Mouse (Mus musculus) forebrain, embryonic 13.5 days (tissue): Measurements from ENCODE around the gene Klhl42. TPM values are rescaled to one million over a fixed set of nuclear protein-coding genes. Genes with fewer than 3 reads are reported as not detected.

Experiments used
- ATAC-seq: fragments of 200-750 bp; cut with Nextera tagmentation; 2 replicates; pipeline ENCODE4 v1.8.0; 2017
- H3K27ac ChIP-seq: fragments of 300-500 bp; sonication (generic); 2 replicates; pipeline ENCODE4 v1.5.1; 2015; ENCODE audit warnings: inconsistent platforms, mild to moderate bottlenecking, moderate library complexity
- H3K27me3 ChIP-seq: fragments of 300-500 bp; sonication (generic); 2 replicates; pipeline ENCODE4 v1.6.1; 2015; ENCODE audit warnings: mild to moderate bottlenecking, inconsistent platforms
- H3K36me3 ChIP-seq: fragments of 300-500 bp; sonication (generic); 2 replicates; pipeline ENCODE4 v1.6.1; 2015; ENCODE audit warnings: mild to moderate bottlenecking, inconsistent platforms; ENCODE audit not compliant: poor library complexity, severe bottlenecking
- H3K4me1 ChIP-seq: fragments of 300-500 bp; sonication (generic); 2 replicates; pipeline ENCODE4 v1.6.1; 2015; ENCODE audit warnings: inconsistent platforms
- H3K4me2 ChIP-seq: fragments of 300-500 bp; sonication (generic); 2 replicates; pipeline ENCODE4 v1.6.1; 2015; ENCODE audit warnings: inconsistent platforms, mild to moderate bottlenecking, moderate library complexity
- H3K4me3 ChIP-seq: fragments of 300-500 bp; sonication (generic); 2 replicates; pipeline ENCODE4 v1.5.1; 2015; ENCODE audit warnings: mild to moderate bottlenecking, inconsistent platforms
- H3K9ac ChIP-seq: fragments of 300-500 bp; sonication (generic); 2 replicates; pipeline ENCODE4 v1.6.1; 2015; ENCODE audit warnings: mild to moderate bottlenecking, inconsistent platforms
- H3K9me3 ChIP-seq: fragments of 300-500 bp; sonication (generic); replicated peaks from 2 replicates; pipeline ENCODE4 v1.6.1; 2016; ENCODE audit warnings: inconsistent platforms
- WGBS: fragments of 180-500 bp; shearing (Covaris S2); methylation state at CpG from one replicate; pipeline ENCODE4 v1.1.7; 2015; 5-methylcytosine and 5-hydroxymethylcytosine counted together
- polyA plus RNA-seq: library from polyadenylated mRNA; unstranded; fragments of >200 nt; fragmentation: Nextera tagmentation; extraction: Ambion mirVana; gene quantifications from 2 replicates; pipeline ENCODE4 v1.2.1, GENCODE M21; 2015

The Klhl42 gene
- polyA plus RNA-seq, 1 experiment from 2014 or later: 4.0 TPM

DNA sequence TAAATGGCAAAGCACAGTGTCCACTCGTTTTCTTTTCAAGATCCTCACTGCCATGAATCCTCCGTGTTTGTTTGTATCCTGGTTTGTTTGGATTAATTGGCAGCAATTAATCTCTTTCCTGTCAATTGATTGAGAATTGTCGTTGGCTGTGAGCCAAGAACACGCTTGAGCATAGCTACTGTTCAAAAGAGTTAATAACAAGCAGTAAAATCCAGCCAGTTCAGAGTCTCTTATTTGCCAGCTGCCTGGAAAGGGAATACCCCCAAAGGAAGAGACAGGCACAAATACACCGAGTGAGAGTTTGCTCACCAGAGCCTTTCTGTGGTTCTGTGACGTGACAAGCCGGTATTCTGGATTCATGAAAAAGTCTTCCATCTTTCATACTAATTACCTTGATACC is 29.1 kb upstream of the Klhl42 start:
- H3K27ac ChIP-seq: peak overlapping the region; percentile 61
- peak; percentile 75 for ATAC-seq

GRCm38 (mm10) chr6:147062694-147063093 is 28.5 kb upstream of the Klhl42 start:
- Histone ChIP-seq H3K27ac (0 out of 2 replicates have a peak overlapping the region, but pooled peaks have one; percentile 61), H3K4me1 (peaks cover 16% of the 10 kb centered on the region), H3K9me3 (no peaks in the 10 kb centered on the region), H3K36me3 (peaks cover 62% of the 10 kb centered on the region), H3K4me2 (no peak overlapping the region), H3K4me3 (no peak overlapping the region), H3K9ac (no peak overlapping the region), H3K27me3 (no peaks in the 10 kb centered on the region)
- ATAC-seq: no peak
- 79% methylated on average over 7 of the region's 7 CpGs for WGBS

More for the DNA sequence above, 29.1 kb upstream of the Klhl42 start:
- H3K4me3 ChIP-seq: no peak overlapping the region
- H3K9me3 ChIP-seq: no peaks in the 10 kb centered on the region
- peaks cover 16% of the 10 kb centered on the region for H3K4me1 ChIP-seq
- H3K27me3 ChIP-seq: no peaks in the 10 kb centered on the region
- H3K4me2 ChIP-seq: no peak overlapping the region
- WGBS: 34% methylated on average over 7 of the region's 7 CpGs
- no peak overlapping the region for H3K9ac ChIP-seq
- peaks cover 61% of the 10 kb centered on the region for H3K36me3 ChIP-seq

DNA sequence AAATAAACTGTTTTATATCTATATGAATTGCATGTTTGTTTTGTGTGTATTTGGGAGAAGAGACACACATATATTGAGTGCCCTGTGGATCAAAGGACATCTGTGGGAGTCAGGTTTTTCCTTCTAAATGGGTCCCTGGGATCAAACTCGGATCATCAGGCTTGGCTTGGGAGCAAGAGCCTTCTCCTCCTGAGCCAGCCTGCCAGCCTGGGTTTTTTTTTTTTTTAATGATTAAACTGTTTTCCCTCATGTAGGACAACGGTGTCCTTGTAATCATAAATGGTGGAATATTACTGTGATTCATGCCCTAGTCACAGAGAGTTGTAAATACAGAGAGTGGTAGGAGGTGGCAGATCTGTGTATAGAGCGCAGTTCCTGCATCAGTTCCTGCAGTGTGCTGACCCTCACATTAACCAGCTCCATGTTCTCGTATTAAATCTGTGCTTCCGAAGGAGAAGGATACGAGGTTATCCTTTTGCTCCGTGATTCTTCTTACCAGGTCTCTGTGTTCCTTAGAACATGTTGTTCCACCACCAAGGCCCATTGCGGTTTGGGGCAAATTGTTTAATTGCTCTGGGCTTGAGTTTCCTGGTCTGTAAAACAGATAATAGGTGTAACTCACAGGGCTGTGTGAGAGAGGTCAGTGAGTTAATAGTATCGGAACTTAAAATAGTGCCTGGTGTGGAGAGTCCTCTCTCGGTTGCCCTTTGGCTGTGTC is 26.8 kb upstream of the Klhl42 start:
- Histone ChIP-seq H3K27me3 (no peaks in the 10 kb centered on the region), H3K4me1 (peaks cover 16% of the 10 kb centered on the region), H3K9me3 (no peaks in the 10 kb centered on the region), H3K9ac (no peak overlapping the region), H3K27ac (no peak overlapping the region), H3K36me3 (peaks cover 60% of the 10 kb centered on the region), H3K4me2 (no peak overlapping the region), H3K4me3 (no peak overlapping the region)
- WGBS: 94% methylated on average over 10 of the region's 10 CpGs
- ATAC-seq: no peak

DNA sequence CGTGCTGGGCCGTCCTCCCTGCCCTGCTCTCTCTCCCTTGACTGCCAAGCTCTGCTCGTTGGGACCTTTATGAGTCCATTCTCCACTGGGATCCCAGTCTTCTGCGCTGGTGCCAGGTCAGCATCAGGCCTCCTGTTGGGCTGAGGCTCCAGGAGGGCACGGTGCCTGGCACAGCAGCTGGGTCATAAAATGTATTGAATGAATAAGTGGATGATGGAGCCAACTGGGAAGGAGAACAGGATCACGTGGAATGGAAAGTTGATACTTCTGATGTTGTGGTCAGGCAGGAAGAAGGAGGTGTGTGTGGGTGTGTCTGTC is 26.3 kb upstream of the Klhl42 start:
- Histone ChIP-seq H3K4me2 (no peak overlapping the region), H3K4me3 (no peak overlapping the region), H3K27me3 (no peaks in the 10 kb centered on the region), H3K4me1 (peaks cover 16% of the 10 kb centered on the region), H3K9ac (no peak overlapping the region), H3K9me3 (no peaks in the 10 kb centered on the region), H3K27ac (no peak overlapping the region), H3K36me3 (peaks cover 61% of the 10 kb centered on the region)
- no peak for ATAC-seq
- WGBS: 98% methylated on average over 6 of the region's 6 CpGs

DNA sequence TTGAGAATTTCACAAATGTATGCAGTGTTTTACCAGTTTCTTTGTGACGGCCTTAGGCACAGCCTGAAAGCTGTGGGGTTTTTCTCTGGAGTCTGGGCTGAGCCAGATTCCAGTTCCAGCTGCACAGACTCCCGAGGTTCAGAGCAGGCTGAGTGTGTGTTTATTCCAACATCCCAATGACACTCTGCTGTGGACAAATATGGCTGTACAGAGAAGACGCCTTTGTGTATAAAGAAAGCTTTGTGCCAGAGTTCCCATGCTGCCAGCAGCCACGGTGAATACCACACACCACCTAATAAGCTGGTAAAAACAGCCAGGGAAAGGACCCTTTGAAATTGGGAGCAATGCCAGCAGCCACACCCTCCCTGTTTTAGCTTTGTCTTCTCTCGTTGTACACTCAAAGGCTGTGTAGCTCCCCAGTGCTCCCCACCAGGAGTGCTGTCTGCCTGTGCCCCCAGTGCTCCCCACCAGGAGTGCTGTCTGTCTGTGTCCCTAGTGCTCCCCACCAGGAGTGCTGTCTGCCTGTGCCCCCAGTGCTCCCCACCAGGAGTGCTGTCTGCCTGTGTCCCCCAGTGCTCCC is 15.3 kb upstream of the Klhl42 start:
- H3K4me3 ChIP-seq: no peak overlapping the region
- H3K36me3 ChIP-seq: peaks cover 24% of the 10 kb centered on the region
- no peaks in the 10 kb centered on the region for H3K9me3 ChIP-seq
- no peaks in the 10 kb centered on the region for H3K27me3 ChIP-seq
- no peak overlapping the region for H3K4me2 ChIP-seq
- H3K27ac ChIP-seq: peak overlapping the region; percentile 41
- H3K9ac ChIP-seq: no peak overlapping the region
- peaks cover 7% of the 10 kb centered on the region for H3K4me1 ChIP-seq
- 32% methylated on average over 5 of the region's 5 CpGs for WGBS
- peak; percentile 84 for ATAC-seq

DNA sequence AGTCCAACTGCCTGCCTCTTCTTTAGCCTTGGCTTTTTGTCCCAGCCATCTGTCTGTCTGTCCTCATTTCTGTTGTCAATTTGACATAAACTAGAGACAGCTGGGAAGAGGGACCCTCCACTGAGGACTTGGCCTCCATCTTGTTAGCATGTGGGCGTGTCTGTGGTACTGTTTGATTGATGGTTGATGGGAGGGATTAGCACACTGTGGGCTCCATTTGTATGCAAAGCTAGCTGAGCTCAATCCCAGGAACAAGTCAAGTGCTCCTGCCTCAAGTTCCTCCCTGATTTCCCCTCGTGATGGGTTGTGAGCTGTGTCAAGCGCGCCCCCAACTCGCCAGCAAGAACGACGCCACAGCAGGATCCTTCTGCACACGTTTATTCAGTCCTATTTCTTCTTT is 14.3 kb upstream of the Klhl42 start:
- ATAC-seq: peak; percentile 60
- Histone ChIP-seq H3K36me3 (peaks cover 15% of the 10 kb centered on the region), H3K27ac (no peak overlapping the region), H3K4me3 (no peak overlapping the region), H3K9ac (no peak overlapping the region), H3K27me3 (no peaks in the 10 kb centered on the region), H3K4me2 (no peak overlapping the region), H3K4me1 (peaks cover 7% of the 10 kb centered on the region), H3K9me3 (no peaks in the 10 kb centered on the region)
- WGBS: 74% methylated on average over 8 of the region's 8 CpGs

DNA sequence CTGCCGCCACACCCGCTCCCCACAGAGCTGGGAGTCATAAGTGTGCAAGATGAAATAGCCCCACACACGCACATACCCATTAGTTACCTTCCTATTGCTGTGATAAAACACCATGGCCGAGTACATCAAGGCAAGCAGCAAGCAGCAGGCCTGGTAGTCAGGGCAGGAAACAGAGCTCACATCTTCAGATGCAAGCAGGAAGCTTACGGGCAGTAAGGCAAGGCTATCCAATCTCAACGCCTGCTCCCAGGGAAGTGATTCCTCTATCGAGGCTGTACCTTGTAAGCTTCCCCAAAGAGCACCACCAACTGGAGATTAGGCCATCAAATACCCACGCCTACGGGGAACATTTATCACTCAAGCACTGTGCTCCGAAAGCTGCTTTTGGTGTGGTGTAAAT is 11.3 kb upstream of the Klhl42 start:
- ATAC-seq: no peak
- no peaks in the 10 kb centered on the region for H3K27me3 ChIP-seq
- 92% methylated on average over 10 of the region's 10 CpGs for WGBS

GRCm38 (mm10) chr6:147085398-147086040 is 5.7 kb upstream of the Klhl42 start:
- no peaks in the 10 kb centered on the region for H3K36me3 ChIP-seq
- no peak overlapping the region for H3K9ac ChIP-seq
- H3K4me3 ChIP-seq: no peak overlapping the region
- no peak overlapping the region for H3K27ac ChIP-seq
- 56% methylated on average over 7 of the region's 7 CpGs for WGBS
- H3K9me3 ChIP-seq: no peaks in the 10 kb centered on the region
- no peak for ATAC-seq
- H3K4me1 ChIP-seq: peaks cover 14% of the 10 kb centered on the region
- no peak overlapping the region for H3K4me2 ChIP-seq
- peaks cover 7% of the 10 kb centered on the region; the same call in 1 of the 2 replicates for H3K27me3 ChIP-seq

More for the DNA sequence above, 11.3 kb upstream of the Klhl42 start:
- H3K36me3 ChIP-seq: no peaks in the 10 kb centered on the region
- H3K9ac ChIP-seq: no peak overlapping the region
- no peaks in the 10 kb centered on the region for H3K9me3 ChIP-seq
- H3K4me3 ChIP-seq: no peak overlapping the region
- H3K4me2 ChIP-seq: no peak overlapping the region
- peaks cover 7% of the 10 kb centered on the region for H3K4me1 ChIP-seq
- H3K27ac ChIP-seq: no peak overlapping the region

DNA sequence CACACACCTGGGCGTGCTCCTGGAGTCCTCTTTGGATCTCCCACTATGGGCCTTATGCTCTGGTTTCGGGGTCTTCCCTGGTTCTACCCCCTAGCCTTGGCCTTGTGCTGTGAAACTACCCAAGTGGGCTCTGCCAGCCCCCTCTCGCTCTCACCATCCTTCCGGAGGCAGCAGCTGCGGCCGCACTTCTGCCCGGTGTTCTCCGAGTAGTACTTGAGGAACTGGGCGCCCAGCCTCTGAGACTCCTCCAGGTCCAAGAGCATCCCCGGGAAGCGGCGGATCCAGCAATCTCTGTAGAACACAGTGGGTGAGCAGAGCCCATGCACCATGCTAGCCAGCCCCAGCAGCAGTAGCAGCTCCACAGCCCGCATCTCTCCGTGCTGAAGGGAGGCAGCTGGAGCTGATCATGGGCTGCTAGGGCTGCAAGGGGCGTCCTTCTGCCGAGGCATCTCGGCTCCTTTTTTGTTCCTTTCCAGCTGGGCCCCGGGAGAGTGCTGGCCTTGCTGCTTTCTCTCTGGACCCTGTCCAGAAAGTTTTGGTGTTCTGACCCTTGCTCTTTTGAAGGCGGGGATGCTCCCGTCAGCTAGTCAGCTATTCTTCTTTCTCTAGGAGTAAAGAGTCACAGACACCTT is 4.5 kb upstream of the Klhl42 start, which contains the start of gene Mansc4:
TSS of gene Mansc4 (minus strand) at position 439 of the 632 bp plus-strand sequence.
- Histone ChIP-seq H3K4me3 (peak within 1 kb of the TSS; percentile 26), H3K27me3 (peaks cover 7% of the 10 kb centered on the region; the same call in 1 of the 2 replicates), H3K9ac (peak within 1 kb of the TSS; percentile 63), H3K4me1 (peaks cover 17% of the 10 kb centered on the region), H3K9me3 (no peaks in the 10 kb centered on the region), H3K36me3 (no peaks in the 10 kb centered on the region), H3K27ac (no peak within 1 kb of the TSS), H3K4me2 (peak within 1 kb of the TSS; percentile 63)
- 0 out of 2 replicates have a peak, but pooled peaks have one; percentile 14 for ATAC-seq
- WGBS: 13% methylated on average over 20 of the region's 20 CpGs

DNA sequence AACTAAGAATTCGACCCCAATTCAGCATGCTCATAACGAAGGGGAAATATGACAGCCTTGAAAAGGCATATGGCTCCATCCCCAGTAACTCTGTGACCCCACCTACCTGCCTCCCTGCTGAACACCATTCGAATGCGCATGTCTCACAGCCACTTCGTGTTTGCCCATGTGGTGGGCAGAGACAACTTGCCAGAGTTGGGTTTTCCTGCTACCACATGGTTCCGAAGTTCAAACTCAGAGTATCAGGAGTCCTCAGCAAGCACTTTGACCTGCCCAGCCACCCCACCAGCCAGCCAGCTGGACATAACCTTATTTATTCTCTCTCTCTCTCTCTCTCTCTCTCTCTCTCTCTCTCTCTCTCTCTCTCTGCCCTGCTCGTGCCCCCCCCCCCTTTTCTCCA is 3.4 kb upstream of the Klhl42 start:
- ATAC-seq: no peak
- Histone ChIP-seq H3K27me3 (peaks cover 7% of the 10 kb centered on the region; the same call in 1 of the 2 replicates), H3K27ac (no peak overlapping the region), H3K9ac (no peak overlapping the region), H3K4me3 (no peak overlapping the region), H3K4me2 (no peak overlapping the region), H3K9me3 (no peaks in the 10 kb centered on the region), H3K4me1 (peaks cover 26% of the 10 kb centered on the region), H3K36me3 (no peaks in the 10 kb centered on the region)
- 45% methylated on average over 7 of the region's 7 CpGs for WGBS

- H3K4me2 ChIP-seq: no peak overlapping the region
- H3K4me1 ChIP-seq: peaks cover 31% of the 10 kb centered on the region
- H3K27me3 ChIP-seq: peaks cover 7% of the 10 kb centered on the region; the same call in 1 of the 2 replicates
- 80% methylated on average over 3 of the region's 3 CpGs for WGBS
- no peaks in the 10 kb centered on the region for H3K36me3 ChIP-seq
- H3K27ac ChIP-seq: no peak overlapping the region
- no peak for ATAC-seq
- no peak overlapping the region for H3K4me3 ChIP-seq
- H3K9me3 ChIP-seq: no peaks in the 10 kb centered on the region
- H3K9ac ChIP-seq: no peak overlapping the region
These were observed 2.7 kb upstream of the Klhl42 start for GRCm38 (mm10) chr6:147088517-147088916.

- Histone ChIP-seq H3K4me2 (peak overlapping the region; percentile 97), H3K9ac (no peak overlapping the region), H3K4me1 (peaks cover 40% of the 10 kb centered on the region), H3K9me3 (no peaks in the 10 kb centered on the region), H3K27me3 (peaks cover 7% of the 10 kb centered on the region; the same call in 1 of the 2 replicates), H3K36me3 (0 out of 2 replicates have a peak, but pooled peaks cover 4% of the 10 kb centered on the region), H3K27ac (no peak overlapping the region), H3K4me3 (peak overlapping the region; percentile 83)
- WGBS: 64% methylated on average over 5 of the region's 5 CpGs
- no peak for ATAC-seq
These were observed 988 bp upstream of the Klhl42 start for GRCm38 (mm10) chr6:147090191-147090590.
